Mouse (Mus musculus): ENCODE data around the gene Lcn10. TPM values are rescaled to one million over a fixed set of nuclear protein-coding genes. Genes with fewer than 3 reads are reported as not detected.
"Not testable (repeated sequence)": the region's sequence is repeated elsewhere in the genome, so short reads cannot be mapped to it uniquely, and the experiment has no call there.

Lcn10 gene
- total RNA-seq, 4 experiments from 2014 or later = not detected

DNA sequence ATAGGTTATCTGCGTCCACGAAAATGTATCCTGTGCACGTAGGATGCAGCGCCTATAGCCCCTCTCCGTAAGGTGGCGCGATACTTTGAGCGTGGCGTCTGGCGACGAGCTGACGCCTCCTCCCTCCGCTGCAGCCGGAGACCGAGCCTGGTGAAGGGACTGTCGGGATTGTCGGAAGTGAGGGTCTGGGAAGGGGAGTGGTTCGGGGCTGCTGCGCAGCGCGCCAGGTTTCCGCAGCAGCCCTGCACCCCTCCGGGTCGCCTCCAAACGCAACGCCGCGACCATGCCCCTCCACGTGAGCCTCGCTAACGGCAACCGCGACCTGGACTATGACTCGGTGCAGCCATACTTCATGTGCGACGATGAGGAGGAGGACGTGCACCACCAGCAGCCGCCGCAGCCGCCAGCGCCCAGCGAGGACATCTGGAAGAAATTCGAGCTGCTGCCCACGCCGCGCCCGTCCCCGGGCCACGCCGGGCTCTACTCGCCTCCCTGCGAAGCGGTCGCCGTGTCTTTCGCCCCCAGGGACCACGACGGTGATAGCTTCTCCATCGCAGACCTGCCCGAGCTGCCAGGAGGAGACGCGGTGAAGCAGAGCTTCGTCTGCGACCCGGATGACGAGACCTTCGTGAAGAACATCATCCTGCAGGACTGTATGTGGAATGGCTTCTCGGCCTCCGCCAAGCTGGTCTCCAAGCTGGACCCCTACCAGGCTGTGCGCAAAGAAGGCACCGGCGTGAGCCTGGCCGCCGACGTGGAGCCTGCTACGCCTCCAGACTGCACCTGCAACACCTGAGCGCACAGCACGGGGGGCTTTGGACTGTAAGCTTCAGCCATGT lies 24.3 kb downstream of the Lcn10 start, which contains the start of gene Bmyc:
Bmyc (plus strand) TSS at position 97 of the 839 bp plus-strand sequence.
- peak; percentile 84 to 87 for DNase-seq (ENCODE audit: low spot score in 2 of 2)

DNA sequence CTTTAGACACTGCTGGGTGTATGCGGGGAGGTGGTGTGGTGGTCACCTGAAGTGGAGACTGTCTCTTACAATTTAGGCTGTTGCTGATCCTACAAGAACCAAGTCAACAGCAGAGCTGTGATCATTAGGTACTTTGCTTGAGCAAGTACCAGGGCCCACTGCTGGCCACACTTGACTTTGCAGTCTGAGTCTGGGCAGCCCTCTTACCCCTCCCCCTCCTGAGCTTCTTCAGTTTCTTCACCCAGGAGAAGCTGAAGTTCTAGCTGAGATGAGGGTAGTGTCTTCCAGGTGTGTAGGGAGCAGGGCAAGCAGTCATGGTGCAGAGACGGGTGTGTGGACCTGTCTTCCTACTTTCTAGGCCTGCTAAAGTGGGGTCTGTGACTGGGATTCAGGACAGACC lies 25.6 kb downstream of the Lcn10 start:
- peak in 1 of 2 experiments; percentile 31 for DNase-seq (ENCODE audit: low spot score in 2 of 2)

DNA sequence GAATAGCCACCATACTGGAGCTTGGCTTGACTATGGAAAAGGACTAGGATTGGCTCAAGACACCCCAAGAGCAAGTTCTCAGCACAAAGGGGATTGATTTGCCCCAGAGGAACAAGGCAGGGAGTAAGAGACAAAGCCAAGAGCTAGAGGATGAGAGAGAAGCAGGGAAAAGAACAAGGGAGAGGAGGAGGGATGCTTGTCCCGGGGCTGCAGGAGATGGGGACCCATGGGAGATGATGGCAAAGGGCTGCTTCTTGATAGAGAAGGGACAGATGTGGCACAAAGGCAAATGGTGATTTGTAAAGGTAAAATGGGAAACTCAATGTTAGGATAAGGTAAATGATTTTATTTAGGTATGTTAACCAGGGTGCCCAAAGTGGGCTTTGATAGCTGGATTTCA lies 26.5 kb downstream of the Lcn10 start:
- DNase-seq (ENCODE audit: low spot score in 2 of 2) = not testable (repeated sequence)

DNA sequence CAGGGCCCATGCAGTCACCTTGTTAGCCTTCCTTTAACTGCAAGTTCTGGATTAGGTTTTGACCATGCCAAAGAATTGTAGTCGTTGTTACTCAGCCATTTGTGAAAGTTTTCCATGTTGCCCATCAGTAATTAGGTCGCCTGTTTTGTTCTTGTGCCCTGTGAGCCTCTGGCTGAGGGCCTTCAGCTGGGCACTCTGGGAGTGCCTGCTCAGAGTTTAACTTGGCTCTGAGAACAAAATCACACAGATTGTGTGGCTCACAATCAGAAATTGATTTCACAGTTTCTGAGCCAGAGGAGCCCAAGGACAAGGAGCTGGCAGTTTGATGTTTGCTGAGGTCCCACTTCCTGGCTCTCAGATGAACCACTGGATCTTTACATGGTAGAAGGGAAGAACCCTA lies 27.3 kb downstream of the Lcn10 start:
- peak in 1 of 2 experiments; percentile 18 for DNase-seq (ENCODE audit: low spot score in 2 of 2)

DNA sequence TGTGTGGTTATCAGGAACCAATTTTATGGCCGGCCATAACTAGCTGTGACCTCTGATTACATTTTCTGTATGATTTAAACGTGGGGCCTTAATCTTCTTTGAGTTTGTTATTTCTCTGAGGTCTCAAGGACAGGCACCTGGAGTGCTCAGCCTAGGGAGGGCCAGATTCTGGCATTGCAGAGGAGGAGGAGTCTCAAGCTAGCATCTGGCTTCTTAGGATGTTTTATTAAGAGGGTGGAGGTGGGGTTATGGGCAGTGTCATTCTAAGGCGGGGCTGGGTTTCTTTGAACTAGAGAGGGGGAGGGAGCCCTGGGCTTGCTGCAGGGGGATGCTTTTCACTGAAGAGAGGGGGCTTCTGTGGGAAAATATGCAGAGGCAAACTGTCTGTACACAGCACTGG lies 29.1 kb downstream of the Lcn10 start:
- DNase-seq (ENCODE audit: low spot score in 2 of 2) = not testable (repeated sequence)

DNA sequence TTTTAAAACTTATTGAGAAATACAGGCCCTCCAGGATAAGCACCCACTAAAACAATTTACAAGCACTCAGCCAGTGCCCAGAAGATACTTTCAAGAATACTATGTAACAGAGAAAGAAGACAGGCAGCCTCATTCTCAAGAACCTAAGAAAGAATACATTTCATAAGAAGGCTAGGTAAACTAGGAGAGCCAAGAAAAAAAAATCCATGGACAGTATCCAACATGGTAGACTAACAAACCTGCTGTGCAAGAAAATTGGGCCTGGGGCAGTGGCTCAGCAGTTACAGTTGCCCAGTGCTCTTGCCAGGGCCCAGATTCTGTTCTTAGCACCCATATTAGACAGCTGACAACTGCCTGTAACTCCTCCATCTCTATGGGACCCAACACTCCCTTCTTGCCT lies 34.7 kb downstream of the Lcn10 start:
- DNase-seq (ENCODE audit: low spot score in 2 of 2) = no peak

DNA sequence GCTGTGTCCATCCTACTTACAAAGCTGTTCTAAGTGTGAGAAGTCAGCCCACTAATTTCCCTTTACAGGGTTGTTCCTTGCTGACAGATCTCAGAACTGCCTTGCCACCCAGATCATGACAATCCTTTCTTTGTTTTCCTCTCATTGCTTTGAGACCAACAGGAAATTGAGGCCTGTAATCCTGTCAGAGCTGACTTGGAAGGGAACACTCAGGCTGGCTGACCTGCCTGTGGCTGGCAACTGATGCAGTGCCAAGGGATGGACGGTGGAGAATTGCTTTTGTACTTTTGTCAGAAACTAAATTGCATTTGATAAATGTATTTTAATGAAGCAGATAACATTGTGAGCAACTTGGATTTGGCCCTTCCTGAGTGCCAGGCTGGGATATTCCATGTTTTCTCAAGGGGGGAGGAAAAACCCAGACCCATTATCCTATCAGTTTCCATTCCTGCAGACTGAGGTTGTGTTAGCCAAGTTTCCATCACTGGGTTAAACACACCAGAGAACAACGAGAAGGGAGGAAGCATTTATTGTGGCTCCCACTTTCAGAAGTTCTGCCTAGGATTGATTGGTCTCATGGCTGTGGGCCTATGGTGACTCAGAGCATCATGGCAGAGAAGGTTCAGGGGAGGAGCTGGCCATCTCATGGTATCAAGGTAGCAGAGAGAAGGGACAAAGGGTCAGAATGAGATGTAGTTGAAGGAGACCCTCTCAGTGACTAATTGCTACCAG lies 50.8 kb downstream of the Lcn10 start:
- no peak for DNase-seq (ENCODE audit: low spot score in 2 of 2)

Other genes with a start within 250 kb of the Lcn10 start
- gene Clic3, start 225.9 kb upstream of the Lcn10 start, total RNA-seq (2022) = under 1 TPM in 2 of 4 experiments, not detected in 2; 0.43 to 0.92 TPM
- 10 to 100 TPM; 60.3 to 63.5 (median 61.8) TPM for gene Paxx, start 221.6 kb upstream of the Lcn10 start, total RNA-seq (2022)
- 1,000 to 10,000 TPM in 3 of 4 experiments, 100 to 1,000 TPM in 1; 912 to 1,488 (median 1,209) TPM for gene Ptgds, start 212.7 kb upstream of the Lcn10 start, total RNA-seq (2022)
- not detected for gene Lcn12, start 188.8 kb upstream of the Lcn10 start, total RNA-seq (2022)
- 100 to 1,000 TPM; 116 to 120 (median 118) TPM for gene Fbxw5, start 182.0 kb upstream of the Lcn10 start, total RNA-seq (2022)
- gene C8g, start 181.0 kb upstream of the Lcn10 start, total RNA-seq (2022) = 1 to 10 TPM in 3 of 4 experiments, under 1 TPM in 1; 0.77 to 1.4 (median 1.2) TPM
- gene Traf2, start 135.8 kb upstream of the Lcn10 start, total RNA-seq (2022) = 10 to 100 TPM; 10.1 to 12.1 (median 10.7) TPM
- gene Edf1, start 124.9 kb upstream of the Lcn10 start, total RNA-seq (2022) = 100 to 1,000 TPM; 124 to 203 (median 161) TPM
- 1 to 10 TPM in 3 of 4 experiments, under 1 TPM in 1; 0.96 to 3.8 (median 2.0) TPM for gene Mamdc4, start 107.9 kb upstream of the Lcn10 start, total RNA-seq (2022)
- gene Phpt1, start 107.5 kb upstream of the Lcn10 start, total RNA-seq (2022) = 10 to 100 TPM; 64.6 to 76.6 (median 69.6) TPM
- gene Ajm1, start 101.0 kb upstream of the Lcn10 start, total RNA-seq (2022) = 100 to 1,000 TPM in 1 of 4 experiments, 10 to 100 TPM in 3; 82.9 to 103 (median 92.4) TPM
- gene Rabl6, start 74.2 kb upstream of the Lcn10 start, total RNA-seq (2022) = 100 to 1,000 TPM; 127 to 168 (median 150) TPM
- gene Ccdc183, start 65.0 kb upstream of the Lcn10 start, total RNA-seq (2022) = not detected
- gene Tmem141, start 60.7 kb upstream of the Lcn10 start, total RNA-seq (2022) = 10 to 100 TPM; 14.9 to 24.0 (median 16.6) TPM
- under 1 TPM; 0.45 to 0.80 (median 0.64) TPM for gene Fcna, start 54.7 kb upstream of the Lcn10 start, total RNA-seq (2022)
- gene Lcn8, start 29.6 kb upstream of the Lcn10 start, total RNA-seq (2022) = not detected
- gene Lcn5, start 24.8 kb upstream of the Lcn10 start, total RNA-seq (2022) = not detected
- not detected for gene Lcn6, start 5.9 kb upstream of the Lcn10 start, total RNA-seq (2022)
- not detected for gene Obp2a, start 17.3 kb downstream of the Lcn10 start, total RNA-seq (2022)
- 10 to 100 TPM; 72.4 to 98.0 (median 84.8) TPM for gene Bmyc, start 24.0 kb downstream of the Lcn10 start, total RNA-seq (2022)
- under 1 TPM in 2 of 4 experiments, not detected in 2; 0.64 to 0.93 TPM for gene Obp2b, start 54.3 kb downstream of the Lcn10 start, total RNA-seq (2022)
- gene Lcn3, start 82.8 kb downstream of the Lcn10 start, total RNA-seq (2022) = not detected
- not detected for gene Lcn11, start 94.3 kb downstream of the Lcn10 start, total RNA-seq (2022)
- not detected for gene Gm13539, start 99.5 kb downstream of the Lcn10 start, total RNA-seq (2022)
- gene Glt6d1, start 133.1 kb downstream of the Lcn10 start, total RNA-seq (2022) = not detected
- gene Lcn9, start 140.4 kb downstream of the Lcn10 start, total RNA-seq (2022) = not detected
- not detected for gene Sohlh1, start 164.5 kb downstream of the Lcn10 start, total RNA-seq (2022)
- gene Kcnt1, start 181.0 kb downstream of the Lcn10 start, total RNA-seq (2022) = 10 to 100 TPM; 51.4 to 62.1 (median 53.9) TPM